ENCODE assay signal across 29 mouse cellular contexts in the genomic region with DNA sequence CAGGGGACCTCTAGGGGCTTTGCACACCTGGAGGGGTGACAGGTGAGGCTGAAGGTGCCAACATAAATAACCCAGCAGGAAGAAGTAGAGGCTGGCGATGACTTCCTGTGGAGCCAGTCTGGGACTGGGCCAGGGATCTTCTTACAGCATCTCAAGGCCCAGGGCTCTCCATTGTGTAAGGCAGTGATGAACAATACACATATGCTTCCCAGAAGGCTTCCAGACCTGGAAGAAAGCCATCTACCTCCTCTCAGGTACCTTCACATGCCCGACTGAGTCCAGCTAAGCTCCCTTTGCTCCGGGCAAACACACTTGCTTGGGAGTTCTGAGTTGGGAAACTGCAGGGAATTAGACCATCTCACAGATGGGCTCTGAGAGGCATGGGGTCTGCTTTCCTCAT.
"Had no signal": no experiment of that assay in that cellular context is flagged by ENCODE, and none has a peak within 500 bp of the region (broad histone marks: within the 10 kb centered on the region; RNA-seq: fewer than 3 reads in every experiment).

No protein-coding gene starts in this region.

- H3K4me3 ChIP-seq: embryonic facial prominence, embryonic 12.5 days; embryonic facial prominence, embryonic 13.5 days; embryonic facial prominence, embryonic 15.5 days; erythroblast, embryonic 14.5 days; forebrain, embryonic 10.5 days; forebrain, embryonic 12.5 days; forebrain, embryonic 13.5 days; forebrain, embryonic 15.5 days; gastrocnemius, adult 2 months; heart, adult 2 months; heart, embryonic 10.5 days had no signal

- H3K36me3 ChIP-seq: embryonic facial prominence, embryonic 12.5 days; embryonic facial prominence, embryonic 13.5 days; embryonic facial prominence, embryonic 15.5 days; forebrain, embryonic 10.5 days; forebrain, embryonic 12.5 days; forebrain, embryonic 15.5 days; heart, embryonic 10.5 days had no signal

- H3K27ac ChIP-seq: embryonic facial prominence, embryonic 12.5 days; embryonic facial prominence, embryonic 13.5 days; embryonic facial prominence, embryonic 15.5 days; forebrain, embryonic 10.5 days; forebrain, embryonic 12.5 days; forebrain, embryonic 13.5 days; forebrain, embryonic 15.5 days; gastrocnemius, adult 2 months; heart, adult 2 months; heart, embryonic 10.5 days had no signal

- H3K9me3 ChIP-seq: embryonic facial prominence, embryonic 12.5 days; embryonic facial prominence, embryonic 13.5 days; embryonic facial prominence, embryonic 15.5 days; forebrain, embryonic 10.5 days; forebrain, embryonic 12.5 days; forebrain, embryonic 13.5 days; forebrain, embryonic 15.5 days; heart, embryonic 10.5 days had no signal

- ATAC-seq: forebrain, embryonic 13.5 days; forebrain, embryonic 14.5 days; forebrain, embryonic 15.5 days; forebrain, embryonic 16.5 days; forebrain, postnatal 0 days had no signal

- H3K27me3 ChIP-seq: embryonic facial prominence, embryonic 12.5 days; embryonic facial prominence, embryonic 15.5 days; forebrain, embryonic 13.5 days; forebrain, embryonic 15.5 days had no signal

- H3K9ac ChIP-seq: embryonic facial prominence, embryonic 12.5 days; embryonic facial prominence, embryonic 13.5 days; embryonic facial prominence, embryonic 15.5 days; forebrain, embryonic 12.5 days; forebrain, embryonic 13.5 days; forebrain, embryonic 15.5 days; forebrain, postnatal 0 days had no signal

- H3K4me2 ChIP-seq: embryonic facial prominence, embryonic 12.5 days; embryonic facial prominence, embryonic 13.5 days; embryonic facial prominence, embryonic 15.5 days; forebrain, embryonic 12.5 days; forebrain, embryonic 13.5 days; forebrain, embryonic 15.5 days; heart, embryonic 11.5 days had no signal

- H3K4me1 ChIP-seq: embryonic facial prominence, embryonic 12.5 days; embryonic facial prominence, embryonic 13.5 days; embryonic facial prominence, embryonic 15.5 days; forebrain, embryonic 10.5 days; forebrain, embryonic 12.5 days; forebrain, embryonic 13.5 days; forebrain, embryonic 15.5 days; heart, embryonic 10.5 days had no signal

- DNase-seq: cerebellum, adult 2 months; cerebellum, adult 8-10 months; cerebellum, adult 9-11 months; cerebellum, postnatal 10 days; cerebellum, postnatal 14 days; cerebellum, postnatal 25 days; cerebellum, postnatal 36 days; embryo, embryonic 11 days; forebrain, postnatal 0 days; gastrocnemius, adult 2 months; gastrocnemius, postnatal 10 days; gastrocnemius, postnatal 14 days; gastrocnemius, postnatal 25 days; gastrocnemius, postnatal 36 days; heart, adult 11 months; heart, adult 18-20 months; heart, adult 2 months had no signal
